Mouse (Mus musculus): ENCODE results near the gene Socs7.

Socs7 gene

DNA sequence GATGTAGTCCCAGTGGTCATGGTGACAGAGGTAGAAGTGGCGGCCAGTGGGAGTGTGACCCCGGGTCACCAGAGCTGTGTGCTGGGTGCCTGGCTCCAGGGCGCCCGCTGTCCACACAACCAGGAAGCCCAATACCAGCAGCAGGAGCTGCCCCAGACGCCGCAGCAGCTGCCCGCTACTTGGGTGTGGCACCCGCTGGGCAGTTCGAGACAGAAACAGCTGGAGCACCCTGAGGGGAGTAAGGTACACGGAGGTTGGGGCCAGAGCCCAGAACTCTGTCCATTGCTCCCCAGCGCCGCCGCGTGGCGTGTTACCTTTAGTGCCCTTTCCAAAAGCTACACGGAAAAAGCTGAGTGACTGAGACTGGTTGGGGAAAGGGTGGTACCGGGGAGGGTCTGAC is 18.7 kb upstream of the Socs7 start:
- no peak for DNase-seq

DNA sequence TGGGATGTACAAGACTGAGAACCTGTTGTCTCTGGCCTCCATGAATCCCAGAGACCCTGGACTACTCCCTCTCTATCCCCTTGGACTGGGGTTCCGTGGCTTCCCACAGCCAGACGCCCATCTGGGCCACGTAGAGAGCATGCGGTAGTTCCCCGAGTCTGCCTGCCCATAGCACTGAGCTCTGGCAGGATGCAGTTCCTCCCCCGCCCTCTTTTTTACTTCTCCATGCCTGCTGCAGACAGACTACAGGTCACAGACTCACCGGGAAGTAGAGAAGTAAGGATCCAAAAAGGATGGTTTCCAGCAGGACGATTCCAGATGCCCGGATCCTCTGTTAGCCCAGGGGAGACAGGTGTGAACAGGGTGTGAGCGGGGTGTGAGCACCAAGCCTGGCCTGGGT is 16.9 kb upstream of the Socs7 start:
- no peak for DNase-seq

DNA sequence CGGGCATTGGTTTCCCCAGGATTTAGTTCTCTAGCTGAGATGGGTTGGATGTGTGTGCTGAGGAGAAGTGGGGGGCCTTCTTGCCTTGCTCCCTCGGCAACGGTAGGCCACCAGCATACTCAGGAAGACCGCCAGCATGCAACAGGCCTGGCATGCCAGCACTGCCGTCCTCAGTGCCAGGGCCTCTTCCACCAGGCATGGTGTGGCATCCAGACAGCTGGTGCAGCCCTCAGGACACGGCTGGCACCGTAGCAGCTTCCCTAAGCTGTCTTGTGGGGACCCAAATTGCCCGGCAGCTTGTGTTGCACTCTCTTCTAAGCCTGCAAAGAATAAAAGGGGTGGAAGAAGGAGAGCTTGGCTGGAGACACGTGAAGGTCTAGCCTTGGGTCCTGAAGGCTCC is 16.0 kb upstream of the Socs7 start:
- no peak for DNase-seq

DNA sequence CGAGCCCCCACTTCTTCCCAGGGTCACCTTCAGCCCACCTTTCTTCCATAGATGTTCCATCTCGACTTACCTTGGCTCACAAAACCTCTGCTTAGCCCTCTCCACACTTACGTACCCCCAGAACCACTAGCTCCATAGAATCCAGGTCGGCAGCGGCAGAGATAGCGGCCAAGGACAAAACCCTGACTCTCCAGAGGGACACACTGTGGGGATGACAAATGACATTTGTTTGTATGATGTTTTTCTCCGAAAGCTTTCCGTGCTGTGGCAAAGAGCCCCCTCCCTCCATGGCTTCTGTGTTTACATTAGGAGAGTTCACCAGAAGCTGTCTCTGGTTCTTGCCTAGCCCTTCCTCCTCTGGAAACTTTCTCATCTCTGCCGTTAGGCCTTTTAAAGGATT is 15.1 kb upstream of the Socs7 start:
- no peak for DNase-seq

DNA sequence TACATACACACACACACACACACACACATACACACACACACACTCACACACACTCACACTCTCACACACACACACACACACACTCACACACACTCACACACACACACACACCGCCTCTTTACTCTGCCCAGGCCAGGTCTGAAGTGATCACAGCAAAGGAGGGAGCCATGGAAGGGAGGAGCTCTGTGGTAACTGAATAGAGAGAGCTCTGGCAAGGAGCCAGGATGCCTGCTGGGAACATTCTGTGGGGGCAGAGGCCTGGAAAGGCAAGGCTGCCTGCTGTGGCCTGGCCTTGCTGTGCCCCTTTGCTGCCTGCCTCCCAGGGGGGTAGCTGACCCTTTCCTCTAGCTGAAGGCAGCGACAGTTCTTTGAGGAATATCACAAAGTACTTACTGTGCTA is 12.3 kb upstream of the Socs7 start:
- DNase-seq = peak; percentile 77

DNA sequence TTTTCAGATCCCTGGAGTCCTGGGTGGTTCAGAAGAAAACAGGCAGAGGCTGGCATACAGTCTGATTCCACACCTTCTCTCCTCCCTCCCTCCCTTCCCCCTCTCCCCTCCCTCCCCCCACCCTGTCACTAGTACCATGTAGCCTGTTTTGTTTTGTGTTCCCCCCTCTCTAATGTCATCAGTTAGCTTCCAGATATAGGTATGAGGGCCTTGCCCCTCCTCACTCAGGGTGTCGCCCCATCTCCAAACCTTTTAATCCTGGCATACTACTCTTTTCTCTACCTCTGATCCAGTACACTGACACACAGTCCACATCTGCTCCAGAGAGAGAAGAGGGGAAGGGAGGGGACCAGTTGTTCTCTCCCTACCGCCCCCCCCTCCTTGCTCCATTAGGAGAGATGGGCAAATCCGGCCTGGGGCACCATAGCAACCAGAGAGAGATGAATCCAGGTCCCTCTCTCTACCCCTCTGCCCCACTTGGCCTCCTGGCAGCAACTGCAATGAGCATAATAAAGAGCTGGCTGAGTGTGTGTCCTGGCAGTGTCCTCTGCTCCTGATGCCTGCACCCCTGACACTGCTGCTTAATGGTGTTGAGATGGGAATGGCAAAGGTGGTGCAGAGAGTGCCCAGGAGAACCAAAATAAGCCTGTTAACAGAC is 10.2 kb upstream of the Socs7 start, which contains the start of gene Gpr179:
Gpr179 (minus strand) TSS at position 51 of the 658 bp plus-strand sequence.
- DNase-seq = no peak

DNA sequence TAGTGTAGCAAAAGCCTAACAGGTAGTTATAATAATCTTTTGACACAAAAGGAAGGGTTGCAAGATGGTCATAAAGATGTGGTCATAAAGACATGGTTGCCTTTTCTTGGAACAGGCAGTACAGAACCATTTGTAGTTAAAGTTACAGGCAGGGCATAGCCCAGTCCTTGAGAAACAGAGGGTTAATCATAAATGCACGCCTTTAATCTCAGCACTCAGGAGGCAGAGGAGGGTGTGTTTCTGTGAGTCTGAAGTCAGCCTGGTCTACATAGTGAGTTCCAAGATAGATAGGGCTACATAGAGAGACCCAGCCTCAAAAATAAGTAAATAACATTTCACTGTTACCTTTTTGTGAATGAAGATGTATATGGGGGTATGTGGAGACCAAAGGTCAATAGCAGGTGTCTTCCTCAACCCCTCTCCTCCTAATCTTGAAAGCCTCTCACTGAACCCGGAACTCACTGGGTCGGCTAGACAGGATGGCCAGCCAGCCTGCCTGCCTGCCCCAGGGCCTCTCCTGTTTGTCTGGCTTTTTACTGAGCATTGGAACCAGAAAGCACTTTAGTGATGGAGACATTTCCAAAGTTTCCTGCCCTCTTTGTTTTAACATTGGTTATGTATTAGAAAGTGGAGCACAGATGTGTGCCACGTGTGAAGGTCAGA is 9.3 kb upstream of the Socs7 start:
- no peak for DNase-seq

DNA sequence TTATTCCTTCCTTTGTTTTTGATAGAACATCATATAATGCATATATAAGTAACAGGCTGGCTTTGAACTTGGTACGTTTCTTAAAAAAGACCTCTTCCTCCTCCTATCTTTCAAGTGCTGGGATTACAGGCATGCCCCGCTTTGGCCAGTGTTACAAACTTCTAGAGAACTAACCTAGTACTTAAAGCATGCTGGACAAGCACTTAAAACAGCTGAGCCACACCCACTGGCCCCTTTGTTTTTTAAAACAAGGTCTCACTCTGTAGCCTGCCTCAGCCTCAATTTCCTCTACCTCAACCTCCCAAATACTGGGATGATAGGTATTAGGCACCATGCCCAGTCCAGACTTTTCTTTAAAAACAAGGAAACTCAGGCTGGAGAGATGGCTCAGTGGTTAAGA is 7.7 kb upstream of the Socs7 start:
- no peak for DNase-seq

DNA sequence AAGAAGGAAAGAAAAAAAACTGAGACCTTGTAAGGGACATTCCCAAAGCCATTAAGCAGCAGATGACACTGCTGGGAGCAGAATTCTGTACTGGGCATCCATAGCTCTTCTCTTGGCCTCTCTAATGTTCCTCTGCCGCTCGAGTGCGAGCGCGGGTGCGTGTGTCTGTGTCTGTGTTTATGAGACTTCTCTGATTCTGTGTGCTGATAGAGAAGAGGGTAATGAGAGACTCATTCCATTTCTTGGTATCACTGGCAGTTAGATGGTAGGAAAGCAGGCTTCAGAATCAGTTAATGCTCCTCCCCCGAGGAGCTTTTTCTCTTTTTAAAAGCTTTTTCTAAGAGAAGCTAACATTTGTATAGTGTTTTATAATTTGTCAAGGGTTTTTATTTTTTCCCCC is 7.1 kb upstream of the Socs7 start:
- no peak for DNase-seq

DNA sequence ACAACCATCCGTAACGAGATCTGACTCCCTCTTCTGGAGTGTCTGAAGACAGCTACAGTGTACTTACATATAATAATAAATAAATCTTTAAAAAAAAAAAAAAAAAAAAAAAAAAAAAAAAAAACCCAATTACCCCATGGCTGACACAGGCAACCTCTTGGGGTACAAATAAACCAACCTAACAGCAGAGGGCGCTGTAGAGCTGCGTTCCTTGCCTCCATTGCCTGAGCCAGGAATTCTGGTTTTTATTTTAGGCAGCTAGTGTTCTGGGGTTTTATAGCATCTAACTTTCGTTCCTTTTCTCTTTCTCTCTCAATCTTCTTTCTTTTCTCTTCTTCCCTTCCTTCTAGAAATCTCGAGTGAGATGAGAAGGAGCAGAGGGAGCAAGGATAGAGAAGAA is 4.7 kb upstream of the Socs7 start:
- peak; percentile 47 for DNase-seq

DNA sequence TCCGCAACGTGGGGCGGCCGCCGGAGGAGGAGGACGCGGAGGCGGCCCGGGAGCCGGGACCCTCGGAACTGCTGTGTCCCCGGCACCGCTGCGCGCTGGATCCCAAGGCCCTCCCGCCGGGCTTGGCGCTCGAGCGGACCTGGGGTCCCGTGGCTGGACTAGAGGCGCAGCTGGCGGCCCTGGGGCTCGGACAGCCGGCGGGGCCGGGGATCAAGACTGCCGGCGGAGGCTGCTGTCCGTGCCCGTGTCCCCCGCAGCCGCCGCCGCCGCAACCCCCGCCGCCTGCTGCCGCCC is 245 bp downstream of the Socs7 start:
- no peak for DNase-seq

DNA sequence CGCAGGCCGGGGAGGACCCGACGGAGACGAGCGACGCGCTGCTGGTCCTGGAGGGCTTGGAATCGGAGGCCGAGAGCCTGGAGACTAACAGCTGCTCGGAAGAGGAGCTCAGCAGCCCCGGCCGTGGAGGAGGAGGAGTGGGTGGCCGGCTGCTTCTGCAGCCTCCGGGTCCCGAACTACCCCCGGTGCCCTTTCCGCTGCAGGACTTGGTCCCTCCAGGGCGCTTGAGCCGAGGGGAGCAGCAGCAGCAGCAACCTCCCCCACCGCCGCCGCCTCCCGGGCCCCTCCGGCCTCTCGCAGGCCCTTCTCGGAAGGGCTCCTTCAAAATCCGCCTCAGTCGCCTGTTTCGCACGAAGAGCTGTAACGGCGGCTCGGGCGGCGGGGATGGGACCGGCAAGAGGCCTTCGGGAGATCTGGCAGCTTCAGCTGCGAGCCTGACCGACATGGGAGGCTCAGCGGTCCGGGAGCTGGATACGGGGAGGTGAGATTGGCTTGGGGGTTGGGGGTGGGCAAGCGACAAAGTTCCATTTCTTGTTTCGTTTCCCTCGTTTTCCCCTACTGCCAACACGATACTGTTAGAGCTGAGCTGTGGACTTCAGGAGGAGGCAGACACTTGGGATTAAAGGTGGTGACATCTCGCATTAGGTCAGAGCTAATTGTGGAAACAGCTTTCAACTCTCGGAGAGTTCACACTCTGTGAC is 742 bp downstream of the Socs7 start:
- DNase-seq = no peak

DNA sequence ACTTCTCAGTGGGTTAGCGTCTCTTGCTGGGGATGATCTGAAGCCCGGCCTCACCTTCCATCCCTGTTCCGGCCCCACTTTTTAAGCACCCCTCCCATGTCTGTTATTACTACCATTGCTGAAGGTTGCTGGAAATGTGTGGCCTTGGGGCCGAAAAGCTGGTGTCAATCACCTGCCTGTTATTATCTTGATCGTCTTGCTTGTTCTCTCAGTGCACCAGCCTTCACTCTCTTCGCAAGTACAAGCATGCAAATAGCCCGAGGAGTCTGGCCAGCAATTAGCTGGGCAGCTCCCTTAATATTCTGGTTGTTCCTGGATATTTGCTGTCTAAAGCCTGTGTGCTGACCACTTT is 1.3 kb downstream of the Socs7 start:
- DNase-seq = no peak

DNA sequence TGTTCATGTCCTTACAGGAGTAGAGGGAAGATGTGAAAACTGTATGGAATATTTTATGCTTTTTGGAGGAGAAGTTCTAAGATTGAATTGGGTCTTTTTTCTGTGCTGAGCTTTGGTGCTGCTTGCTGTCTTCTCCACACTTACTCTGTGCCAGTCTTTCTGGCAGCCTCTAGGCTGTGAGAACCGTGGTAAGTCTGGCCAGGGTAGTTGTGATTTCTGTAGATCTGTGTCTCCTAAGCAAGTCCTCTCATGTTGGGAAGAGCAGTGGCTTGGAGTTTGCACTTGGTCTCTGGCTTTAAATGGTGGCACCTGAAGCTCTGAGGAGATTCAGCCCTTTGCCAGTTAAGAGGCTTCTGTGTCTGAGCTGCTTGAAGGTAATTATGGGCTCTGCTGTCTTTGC is 3.2 kb downstream of the Socs7 start:
- DNase-seq = no peak

DNA sequence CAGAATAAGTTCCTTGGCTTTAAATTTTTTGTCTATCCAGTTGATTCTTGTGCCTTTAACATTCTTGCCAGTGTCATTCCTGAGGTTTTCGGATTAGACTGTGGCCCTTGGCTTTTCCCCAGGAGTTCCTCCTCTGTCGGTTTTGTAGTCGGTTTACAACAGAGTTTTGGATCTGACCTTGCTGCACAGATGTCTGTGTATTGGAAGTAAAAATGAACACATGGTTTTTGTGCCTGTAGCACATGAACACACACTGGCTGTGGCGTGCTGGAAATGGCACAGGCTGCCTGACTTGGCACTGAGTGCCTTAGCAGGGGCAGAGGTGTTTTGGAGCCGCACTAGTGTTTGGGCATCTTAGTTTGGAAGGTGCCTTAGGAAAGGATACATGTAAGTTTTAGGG is 6.2 kb downstream of the Socs7 start:
- DNase-seq = peak; percentile 38

DNA sequence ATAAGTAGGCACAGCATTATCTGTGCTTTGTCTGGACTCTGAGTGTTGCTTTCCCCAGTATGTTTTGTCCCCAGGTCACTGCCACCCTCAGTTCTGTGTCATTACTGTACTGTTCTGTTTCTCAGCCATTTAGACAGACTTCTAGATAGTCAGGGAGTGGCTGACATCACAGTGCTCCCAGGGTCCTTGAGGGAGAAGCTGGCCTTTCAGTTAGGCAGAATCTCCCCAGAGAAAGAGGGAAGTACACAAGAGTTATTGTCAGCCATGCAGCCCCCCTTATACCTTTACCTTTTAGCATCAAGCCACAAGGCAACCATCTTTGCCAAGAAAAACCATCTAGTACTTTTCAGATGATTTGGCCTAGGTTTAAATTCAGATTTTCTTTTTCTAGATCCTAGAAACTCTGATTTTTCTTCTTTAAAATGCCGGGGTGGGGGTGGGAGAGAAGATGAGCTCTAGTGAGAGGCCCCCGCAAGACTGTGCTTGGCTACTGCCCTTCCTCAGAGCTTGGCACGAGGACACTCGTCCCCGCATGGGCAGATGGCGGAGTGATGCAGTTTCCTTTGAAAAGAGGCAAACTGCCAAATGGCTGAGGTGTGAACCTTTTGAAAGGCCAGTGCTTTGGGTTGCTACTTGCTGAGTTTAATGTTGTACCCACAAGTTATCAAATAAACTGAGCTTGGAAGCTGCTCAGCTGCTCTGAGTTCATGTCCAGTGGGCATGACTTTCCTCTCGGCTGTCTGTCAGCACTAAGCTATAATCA is 8.2 kb downstream of the Socs7 start:
- DNase-seq = peak; percentile 31

DNA sequence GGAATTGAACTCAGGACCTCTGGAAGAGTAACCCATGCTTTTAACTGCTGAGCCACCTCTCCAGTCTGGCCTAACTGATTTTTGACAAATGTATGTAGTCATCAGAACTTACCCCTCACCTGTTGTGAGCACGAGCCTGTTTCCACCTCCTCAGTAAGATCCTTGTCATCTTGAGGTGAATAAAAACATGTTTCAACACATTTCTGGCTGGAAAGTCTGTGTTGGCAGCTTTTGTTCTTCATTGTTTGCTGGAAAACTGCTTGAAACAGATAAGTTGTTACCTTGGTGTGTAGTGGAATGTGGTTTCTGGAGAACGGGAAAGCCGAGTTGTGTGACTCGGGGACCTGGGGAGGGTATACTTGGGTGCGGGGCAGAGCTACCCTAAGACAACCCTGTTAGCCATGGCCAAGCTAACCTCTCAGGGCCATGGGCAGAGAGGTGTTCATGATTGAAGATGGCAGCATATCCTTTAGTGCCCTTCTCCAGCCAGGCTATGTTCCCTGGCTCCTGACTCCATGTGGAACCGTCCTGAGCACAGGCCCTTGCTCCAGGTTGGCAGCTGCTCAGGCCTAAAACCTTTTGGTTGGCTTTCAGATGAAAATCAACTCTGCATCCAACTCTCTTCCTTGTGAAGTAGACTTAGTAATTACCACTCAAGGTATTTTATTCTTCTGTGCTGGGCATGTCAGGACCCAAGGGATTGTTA is 10.0 kb downstream of the Socs7 start:
- no peak for DNase-seq

DNA sequence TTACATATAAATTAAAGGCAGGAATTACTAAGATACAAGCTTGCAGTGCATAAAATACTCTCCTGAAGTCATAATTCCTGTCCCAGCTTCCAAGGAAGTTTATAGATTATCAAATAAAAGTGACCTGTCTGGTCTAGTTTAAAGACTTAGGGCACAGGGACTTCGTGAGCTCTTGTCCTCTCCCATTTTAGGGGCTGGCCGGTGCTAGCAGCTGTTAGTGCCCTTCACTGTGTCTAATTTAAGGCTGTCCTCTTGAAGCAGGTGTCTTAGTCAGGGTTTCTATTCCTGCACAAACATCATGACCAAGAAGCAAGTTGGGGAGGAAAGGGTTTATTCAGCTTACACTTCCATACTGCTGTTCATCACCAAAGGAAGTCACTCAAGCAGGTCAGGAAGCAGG is 11.1 kb downstream of the Socs7 start:
- no peak for DNase-seq

DNA sequence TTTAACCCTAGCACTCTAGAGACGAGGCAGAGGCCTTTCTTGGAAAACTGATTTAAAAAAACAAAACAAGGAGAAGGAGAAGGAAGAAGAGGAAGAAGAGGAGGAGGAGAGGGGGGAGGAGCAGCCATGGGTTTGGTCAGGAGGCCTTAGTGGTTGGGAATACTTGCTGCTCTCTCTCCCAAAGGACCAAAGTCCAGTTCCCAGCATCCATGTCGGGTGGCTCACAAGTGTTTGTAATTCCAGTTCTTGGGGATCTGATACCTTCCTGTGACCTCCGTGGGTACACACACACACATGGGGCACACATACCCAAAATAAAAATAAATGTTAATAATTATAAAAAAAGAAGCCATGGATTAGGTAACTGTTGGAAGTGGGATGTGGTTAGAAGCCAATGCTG is 17.7 kb downstream of the Socs7 start:
- no peak for DNase-seq

DNA sequence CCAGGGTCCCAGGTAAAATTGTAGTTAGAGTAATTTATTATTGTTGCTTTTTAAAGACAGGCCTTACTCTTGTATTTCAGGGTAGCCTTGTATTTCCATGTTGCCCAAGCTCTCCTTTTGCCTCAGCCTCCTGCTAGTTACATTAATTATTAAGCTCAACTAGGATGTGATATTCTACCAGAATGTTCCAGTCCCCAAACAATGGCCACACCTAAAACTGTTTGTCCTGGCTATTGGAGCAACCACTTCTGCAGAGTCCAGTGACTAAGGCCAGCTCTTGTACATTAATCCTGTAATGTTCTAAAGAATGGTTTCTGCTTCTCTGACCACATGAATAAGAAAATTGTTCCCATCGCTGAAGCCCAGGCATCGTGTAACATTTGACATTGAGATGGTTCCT is 20.7 kb downstream of the Socs7 start:
- no peak for DNase-seq

DNA sequence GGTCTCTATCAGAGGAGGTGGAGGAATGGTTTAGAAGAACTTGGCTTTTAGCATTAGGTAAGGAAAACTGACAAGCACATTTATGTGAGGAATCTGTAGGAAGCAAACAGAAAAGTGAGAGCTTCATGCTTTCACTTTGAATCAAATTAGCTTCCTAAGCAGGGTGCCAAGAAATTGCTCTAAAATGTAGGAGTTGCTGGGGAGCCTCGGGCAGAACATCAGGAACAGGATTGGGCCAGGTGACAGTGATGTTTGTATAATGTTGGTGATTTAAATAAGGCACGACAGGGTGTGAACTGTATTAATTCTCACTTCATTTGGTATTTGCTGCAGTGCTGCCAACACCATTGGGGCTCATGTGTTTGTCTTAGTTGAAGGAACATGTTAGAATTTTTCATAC is 21.4 kb downstream of the Socs7 start:
- no peak for DNase-seq

DNA sequence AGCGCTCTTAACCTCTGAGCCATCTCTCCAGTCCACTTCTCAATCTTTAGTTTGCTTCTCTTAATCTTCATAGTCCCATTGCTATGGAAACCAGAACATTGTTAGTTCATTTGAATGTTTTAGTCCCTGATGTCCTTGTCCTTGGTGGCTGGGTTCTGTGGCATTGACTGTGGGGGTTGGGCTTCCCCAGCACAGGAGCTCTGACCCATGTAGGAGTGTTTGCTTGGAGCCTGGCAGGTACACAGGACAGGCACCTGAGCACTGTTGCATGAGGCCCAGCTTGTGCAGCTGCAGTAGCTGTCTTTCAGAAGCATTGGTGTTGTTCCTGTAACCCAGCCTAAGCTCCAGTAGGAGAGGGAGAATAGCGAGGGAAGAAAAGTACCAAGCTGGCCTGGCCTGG is 25.5 kb downstream of the Socs7 start:
- DNase-seq = no peak

DNA sequence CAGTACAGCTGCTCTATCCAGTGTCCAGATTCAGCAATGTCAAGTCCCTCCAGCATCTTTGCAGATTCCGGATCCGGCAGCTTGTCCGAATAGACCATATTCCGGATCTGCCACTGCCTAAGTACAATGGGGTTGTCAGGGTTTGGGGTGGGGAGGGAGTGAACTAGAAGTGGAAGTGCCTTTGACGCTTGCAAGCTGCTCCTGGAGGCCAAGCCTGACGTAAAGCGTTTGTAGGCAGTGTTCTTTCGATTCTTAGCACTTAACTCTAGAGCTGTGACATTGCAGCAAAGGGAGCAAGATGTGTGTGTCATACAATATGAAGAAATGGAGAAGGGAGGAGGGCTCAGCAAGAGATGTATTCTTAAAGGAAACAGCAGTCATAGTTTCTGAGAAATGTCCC is 26.8 kb downstream of the Socs7 start:
- no peak for DNase-seq
